Mouse (Mus musculus): ENCODE data around the gene Rab6a. TPM values are rescaled to one million over a fixed set of nuclear protein-coding genes. Genes with fewer than 3 reads are reported as not detected.

Gene Rab6a
- polyA plus RNA-seq, 3 experiments from 2014 or later: 12.0 to 13.4 (median 12.4) TPM

DNA sequence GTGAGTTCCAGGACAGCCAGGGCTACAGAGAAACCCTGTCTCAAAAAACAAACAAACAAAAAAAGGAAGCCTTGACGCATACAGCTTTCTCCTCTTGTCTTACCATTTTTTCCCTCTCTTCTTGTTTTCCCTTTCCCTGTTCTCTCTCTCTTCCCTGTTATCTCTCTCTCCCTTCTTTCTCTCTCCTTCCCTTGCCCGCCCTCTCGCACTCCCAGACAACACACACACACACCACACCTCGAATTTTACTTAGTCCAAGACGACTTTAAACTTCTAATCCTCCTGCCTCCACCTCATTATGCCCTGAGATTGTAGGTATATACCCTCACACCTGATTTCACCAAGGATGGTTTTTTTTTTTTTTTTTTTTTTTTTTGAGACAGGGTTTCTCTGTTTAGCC lies 76.9 kb downstream of the Rab6a start:
- no peak for ATAC-seq

DNA sequence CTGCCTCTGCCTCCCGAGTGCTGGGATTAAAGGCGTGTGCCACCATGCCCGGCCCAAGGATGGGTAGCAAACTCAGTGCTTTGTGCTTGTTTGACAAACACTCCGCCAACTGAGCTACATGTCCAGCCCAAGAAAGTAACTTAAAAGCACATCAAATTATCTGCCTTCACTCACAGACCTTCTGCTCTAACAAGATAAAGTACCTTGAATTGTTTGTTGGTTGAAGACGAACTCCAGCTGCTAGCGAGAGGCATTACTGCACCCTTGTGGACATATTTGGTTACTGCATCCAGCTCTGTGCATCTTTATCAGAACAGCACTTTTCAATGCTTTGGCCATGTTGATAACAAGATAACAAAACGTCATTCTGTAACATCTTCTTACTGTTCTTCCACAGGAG lies 77.3 kb downstream of the Rab6a start:
- no peak for ATAC-seq

DNA sequence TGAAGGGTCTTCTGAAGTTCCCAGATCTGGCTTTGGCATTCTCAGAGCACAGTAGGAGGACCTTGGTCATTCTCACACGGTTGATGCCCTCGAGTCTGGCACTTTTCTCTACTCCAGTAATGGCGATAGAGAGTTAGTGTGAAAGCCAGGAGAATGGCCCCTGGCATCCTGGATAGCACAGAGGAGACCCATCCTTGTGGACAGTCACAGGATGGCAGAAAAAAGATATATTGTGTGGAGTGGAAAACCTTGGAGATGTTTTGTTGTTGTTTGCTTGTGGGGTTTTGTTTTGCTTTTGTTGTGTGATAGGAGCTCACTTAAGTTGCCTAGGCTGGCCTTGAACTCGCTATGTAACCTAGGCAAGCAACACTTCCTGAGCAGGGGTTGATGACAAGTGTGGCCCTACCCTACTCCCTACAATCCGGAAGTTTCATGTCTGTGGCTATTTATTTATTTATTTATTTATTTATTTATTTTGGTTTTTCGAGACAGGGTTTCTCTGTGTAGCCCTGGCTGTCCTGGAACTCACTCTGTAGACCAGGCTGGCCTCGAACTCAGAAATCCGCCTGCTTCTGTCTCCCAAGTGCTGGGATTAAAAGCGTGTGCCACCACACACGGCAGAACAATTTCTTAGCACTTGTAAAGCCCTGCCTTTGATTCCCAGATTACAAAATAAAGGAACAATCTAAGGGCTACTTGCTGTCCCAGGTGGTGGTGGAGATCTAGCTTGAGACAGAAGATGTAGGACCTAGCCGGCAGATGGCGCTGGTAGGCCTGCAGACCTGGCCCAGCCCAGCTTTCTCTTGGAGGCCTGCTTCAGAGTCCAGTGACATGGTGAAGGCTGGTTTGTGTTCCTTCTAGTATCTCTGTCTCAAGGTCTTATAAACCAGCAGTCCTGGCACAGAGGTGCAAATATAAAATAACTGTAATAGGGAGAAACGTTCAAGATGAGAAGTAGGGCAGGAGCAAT lies 78.1 kb downstream of the Rab6a start:
- ATAC-seq: peak; percentile 54

DNA sequence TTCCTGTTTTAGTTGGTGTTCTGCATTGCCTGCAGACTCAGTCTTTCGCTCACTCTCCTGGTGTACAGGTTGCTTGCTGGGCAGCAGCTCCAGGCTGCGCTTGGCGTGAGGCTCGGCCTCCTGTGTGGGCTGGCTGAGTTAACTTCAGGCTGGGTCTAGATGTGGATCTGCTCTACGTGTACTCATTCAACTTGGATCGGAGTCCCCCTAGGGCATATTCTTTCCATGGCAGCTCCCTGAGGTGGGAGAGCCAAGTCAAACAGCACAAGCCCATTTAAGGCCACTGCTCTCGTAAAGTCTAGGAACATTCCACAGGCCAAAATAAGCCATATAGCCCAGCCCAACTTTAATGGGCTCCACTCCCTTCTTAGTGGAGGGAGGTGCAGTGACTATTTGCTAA lies 81.3 kb downstream of the Rab6a start:
- no peak for ATAC-seq

Other genes starting within 250 kb of the Rab6a start
- gene C2cd3, start 235.2 kb upstream of the Rab6a start, polyA plus RNA-seq (2017; shearing (Covaris generic)): 10 to 100 TPM; 32.1 to 38.2 (median 36.9) TPM
- gene Ppme1, start 235.1 kb upstream of the Rab6a start, polyA plus RNA-seq (2017; shearing (Covaris generic)): 10 to 100 TPM; 19.5 to 23.9 (median 22.9) TPM
- under 1 TPM in 1 of 3 experiments, not detected in 2; 0.55 TPM for gene Ucp3, start 134.4 kb upstream of the Rab6a start, polyA plus RNA-seq (2017; shearing (Covaris generic))
- 1,000 to 10,000 TPM; 1,111 to 1,581 (median 1,117) TPM for gene Ucp2, start 114.1 kb upstream of the Rab6a start, polyA plus RNA-seq (2017; shearing (Covaris generic))
- 10 to 100 TPM; 15.7 to 23.7 (median 18.8) TPM for gene Dnajb13, start 92.5 kb upstream of the Rab6a start, polyA plus RNA-seq (2017; shearing (Covaris generic))
- 10 to 100 TPM; 20.9 to 26.5 (median 23.5) TPM for gene Coa4, start 70.3 kb upstream of the Rab6a start, polyA plus RNA-seq (2017; shearing (Covaris generic))
- gene Mrpl48, start 891 bp downstream of the Rab6a start, polyA plus RNA-seq (2017; shearing (Covaris generic)): 10 to 100 TPM; 62.3 to 77.2 (median 72.0) TPM
- gene Plekhb1, start 55.0 kb downstream of the Rab6a start, polyA plus RNA-seq (2017; shearing (Covaris generic)): under 1 TPM in 2 of 3 experiments, not detected in 1; 0.13 to 0.20 TPM
- gene Fam168a, start 99.2 kb downstream of the Rab6a start, polyA plus RNA-seq (2017; shearing (Covaris generic)): 10 to 100 TPM; 13.4 to 35.3 (median 26.6) TPM